Comparison of ENCODE assay signal across 13 mouse cellular contexts in the genomic region with DNA sequence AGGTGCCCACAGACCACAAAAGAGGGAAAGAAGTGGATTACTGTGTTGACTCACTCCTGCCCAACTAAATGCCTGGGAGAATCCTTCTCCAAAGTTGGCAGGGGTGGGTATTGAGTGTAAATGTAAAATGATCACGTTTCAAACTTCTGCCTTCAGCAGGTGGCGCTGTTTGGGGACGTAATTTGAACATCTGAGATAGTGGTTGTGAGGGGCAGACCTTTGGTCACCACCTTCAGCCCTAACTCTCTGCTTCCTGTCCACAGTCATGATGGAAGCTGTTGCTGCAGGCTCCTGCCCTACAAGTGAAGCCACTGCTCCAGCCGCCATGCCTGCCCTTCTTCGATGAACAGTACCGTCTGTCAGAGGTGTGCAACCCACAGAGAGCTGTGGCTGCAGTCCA. TPM values are rescaled to one million over a fixed set of nuclear protein-coding genes. Genes with fewer than 3 reads are reported as not detected.
DNase-seq lines count a peak whose midpoint lies in the region; ATAC-seq and TF ChIP-seq lines count a peak whose summit lies in the region.
"Had no signal": no experiment of that assay in that cellular context is flagged by ENCODE, and none has a peak within 500 bp of the region (broad histone marks: within the 10 kb centered on the region; RNA-seq: fewer than 3 reads in every experiment).

No protein-coding gene starts in this region.

- no peak overlapping the region for H3K27ac ChIP-seq in liver, embryonic 14.5 days
- H3K27ac ChIP-seq in brown adipose tissue, adult 24 weeks (replicated peaks; ENCODE audit: low read depth, low read length) = 0 out of 2 replicates have a peak overlapping the region, but pooled peaks have one; percentile 6
- H3K27ac ChIP-seq: embryonic facial prominence, embryonic 12.5 days; hindbrain, embryonic 15.5 days; midbrain, embryonic 12.5 days had no signal

- H3K36me3 ChIP-seq in liver, embryonic 14.5 days (replicated peaks; ENCODE audit: control insufficient read depth, insufficient read depth, low read depth) = no peaks in the 10 kb centered on the region
- H3K36me3 ChIP-seq: embryonic facial prominence, embryonic 12.5 days; hindbrain, embryonic 15.5 days; midbrain, embryonic 12.5 days had no signal

- no peaks in the 10 kb centered on the region for H3K27me3 ChIP-seq in liver, embryonic 14.5 days (ENCODE audit: control insufficient read depth, insufficient read depth, low read length)
- H3K27me3 ChIP-seq: embryonic facial prominence, embryonic 12.5 days; hindbrain, embryonic 15.5 days; midbrain, embryonic 12.5 days had no signal

- DNase-seq in cerebellum, adult 11 months = peak; percentile 50
- no peak for DNase-seq in cerebellum, postnatal 4 days (ENCODE audit: low spot score in 2 of 2)
- no peak for DNase-seq in liver, embryonic 14.5 days (ENCODE audit: low read depth in 3 of 3, low spot score in 3 of 3)
- no peak for DNase-seq in liver
- peak; percentile 44 for DNase-seq in mesoderm, embryonic 11.5 days (ENCODE audit: low read depth, low spot score)
- no peak for DNase-seq in left cerebral cortex, postnatal 4 days
- no peak for DNase-seq in left cerebral cortex, adult 9 months (ENCODE audit: low spot score in 2 of 2)

- H3K4me3 ChIP-seq in liver, embryonic 14.5 days (ENCODE audit: insufficient read depth in 1 of 2, low read depth in 2 of 2, low read length in 2 of 2) = no peak overlapping the region
- H3K4me3 ChIP-seq in brown adipose tissue, adult 24 weeks (ENCODE audit: insufficient read depth, low read depth, low read length) = no peak overlapping the region
- H3K4me3 ChIP-seq: embryonic facial prominence, embryonic 12.5 days; hindbrain, embryonic 15.5 days; midbrain, embryonic 12.5 days had no signal

- 33% methylated on average over 6 of the region's 6 CpGs for WGBS in liver, embryonic 14.5 days (ENCODE audit: insufficient replicate concordance)

- TF ChIP-seq EP300 in liver, embryonic 14.5 days (IDR thresholded peaks at IDR 0.05; ENCODE audit: low read depth) = no peak

- ATAC-seq in liver, embryonic 14.5 days (ENCODE audit: insufficient read depth) = no peak
- ATAC-seq: CD4-positive, CD25-positive, alpha-beta regulatory T cell, adult 4 months had no signal

- intact Hi-C loops in left cerebral cortex, postnatal 4 days (cut with DNase I) = no loop called here

- peak; percentile 49 for TF ChIP-seq CTCF in liver, embryonic 14.5 days (IDR thresholded peaks at IDR 0.05; ENCODE audit: low read depth)

- no peaks in the 10 kb centered on the region for H3K4me1 ChIP-seq in liver, embryonic 14.5 days (replicated peaks; ENCODE audit: control insufficient read depth in 2 of 2, insufficient read depth in 2 of 2, low read length in 1 of 2)
- H3K4me1 ChIP-seq in brown adipose tissue, adult 24 weeks (ENCODE audit: control insufficient read depth, insufficient read depth, insufficient read length, low read length) = no peaks in the 10 kb centered on the region
- H3K4me1 ChIP-seq: embryonic facial prominence, embryonic 12.5 days; hindbrain, embryonic 15.5 days had no signal

- no peaks in the 10 kb centered on the region for H3K9me3 ChIP-seq in liver, embryonic 14.5 days (ENCODE audit: control insufficient read depth, low read length)
- H3K9me3 ChIP-seq: embryonic facial prominence, embryonic 12.5 days; hindbrain, embryonic 15.5 days; midbrain, embryonic 12.5 days had no signal

- no peak overlapping the region for H3K4me2 ChIP-seq in liver, embryonic 14.5 days (ENCODE audit: low read depth)
- H3K4me2 ChIP-seq: embryonic facial prominence, embryonic 12.5 days; hindbrain, embryonic 15.5 days; midbrain, embryonic 12.5 days had no signal

- no peak overlapping the region for H3K9ac ChIP-seq in liver, embryonic 14.5 days (replicated peaks)
- H3K9ac ChIP-seq: embryonic facial prominence, embryonic 12.5 days; hindbrain, embryonic 15.5 days; midbrain, embryonic 12.5 days had no signal

RNA-seq across cellular contexts. Expression of a gene that starts 6.8 kb away (rescaled TPM):
- polyA plus RNA-seq in liver, embryonic 14.5 days (2012; rRNA removed) = 0.02 and 0.03 TPM in 2 replicates
- polyA plus RNA-seq in liver, embryonic 14.5 days (2014; fragmentation: Nextera tagmentation; extraction: Ambion mirVana) = not detected in 2 replicates
- 1.5 and 1.8 TPM in 2 replicates for polyA plus RNA-seq in brown adipose tissue, adult 24 weeks (2012; ENCODE audit: insufficient read depth, insufficient read length, missing spikeins)
- total RNA-seq in left cerebral cortex, postnatal 4 days (2021) = 1 to 10 TPM; 2.2 to 3.0 TPM
- polyA plus RNA-seq: CD4-positive, CD25-positive, alpha-beta regulatory T cell, adult 4 months had no signal

RNA-seq across cellular contexts. Expression of a gene that starts 10.0 kb away (rescaled TPM):
- 3.1 and 3.3 TPM in 2 replicates for polyA plus RNA-seq in liver, embryonic 14.5 days (2012; rRNA removed)
- 0.39 TPM in 2 replicates for polyA plus RNA-seq in liver, embryonic 14.5 days (2014; fragmentation: Nextera tagmentation; extraction: Ambion mirVana)
- polyA plus RNA-seq in brown adipose tissue, adult 24 weeks (2012; ENCODE audit: insufficient read depth, insufficient read length, missing spikeins) = 4.3 and 6.6 TPM in 2 replicates
- 1 to 10 TPM; 4.7 to 5.0 TPM for total RNA-seq in left cerebral cortex, postnatal 4 days (2021)

RNA-seq across cellular contexts. Expression of a gene that starts 20.8 kb away (rescaled TPM):
- polyA plus RNA-seq in liver, embryonic 14.5 days (2012; rRNA removed) = not detected in 2 replicates
- not detected in 2 replicates for polyA plus RNA-seq in liver, embryonic 14.5 days (2014; fragmentation: Nextera tagmentation; extraction: Ambion mirVana)
- not detected in 2 replicates for polyA plus RNA-seq in brown adipose tissue, adult 24 weeks (2012; ENCODE audit: insufficient read depth, insufficient read length, missing spikeins)
- total RNA-seq in left cerebral cortex, postnatal 4 days (2021) = not detected
- total RNA-seq: left cerebral cortex, adult 8-10 months had no signal
- polyA plus RNA-seq: embryonic facial prominence, embryonic 12.5 days; hindbrain, embryonic 15.5 days; midbrain, embryonic 12.5 days had no signal

Comparison
In these comparisons a context has a peak if more than half of its experiments do, and no peak if none do; other contexts are left out.
1. DNase-seq: peak in cerebellum, adult 11 months (single experiment) and mesoderm, embryonic 11.5 days (single experiment); none in cerebellum, postnatal 4 days (0 of 2), liver, embryonic 14.5 days (0 of 3), liver (single experiment), left cerebral cortex, postnatal 4 days (single experiment) and left cerebral cortex, adult 9 months (0 of 2).